Mouse (Mus musculus) embryo, embryonic 10 days (tissue): ENCODE data around the gene Espn.

Experiments used
- DNase-seq: peaks from one replicate; pipeline ENCODE4 v3.0.0-alpha.2; 2015; ENCODE audit warnings: low spot score

The Espn gene

GRCm38 (mm10) chr4:152070494-152071396 is 81.4 kb downstream of the Espn start:
- DNase-seq = no peak
